Mouse (Mus musculus) bone marrow, adult 2 months (tissue): ENCODE results near the gene Blvrb.

ENCODE experiments used
- CTCF ChIP-seq: fragments of 200-500 bp; IDR thresholded peaks from 2 replicates; pipeline ENCODE4 v1.5.1; 2011; ENCODE audit warnings: low read length, control low read depth; ENCODE audit not compliant: control insufficient read depth, insufficient read depth
- POLR2A ChIP-seq: fragments of 200-500 bp; IDR thresholded peaks from 2 replicates; pipeline ENCODE4 v1.6.1; 2011; ENCODE audit warnings: low read depth, mild to moderate bottlenecking, control low read depth, low read length, borderline replicate concordance; ENCODE audit not compliant: control insufficient read depth

GRCm38 (mm10) chr7:27400545-27400944 is 47.2 kb upstream of the Blvrb start:
- TF ChIP-seq CTCF, result no peak
- TF ChIP-seq POLR2A, result no peak
